Mouse (Mus musculus): ENCODE data around the gene Pcolce2.

The Pcolce2 gene

DNA sequence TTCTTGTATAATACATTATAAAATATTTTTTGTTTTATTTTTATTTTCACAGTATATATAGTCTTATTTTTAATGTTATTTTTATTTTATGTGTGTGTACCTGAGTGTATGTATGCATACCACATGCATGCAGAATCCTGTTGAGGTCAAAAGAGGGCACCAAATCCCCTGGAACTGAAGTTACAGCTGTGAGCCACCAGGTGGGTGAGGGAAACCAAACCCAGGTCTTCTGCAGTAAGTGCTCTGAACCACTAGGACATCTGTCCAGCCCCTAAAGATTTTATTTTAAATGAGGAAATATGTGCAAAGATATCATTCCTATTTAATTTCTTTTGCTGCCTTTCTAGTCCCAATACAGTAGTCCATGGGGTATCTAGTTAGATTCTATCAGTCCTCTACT, 71.5 kb downstream of the Pcolce2 start:
- peak; percentile 7 for DNase-seq (ENCODE audit: low read depth, low spot score)

DNA sequence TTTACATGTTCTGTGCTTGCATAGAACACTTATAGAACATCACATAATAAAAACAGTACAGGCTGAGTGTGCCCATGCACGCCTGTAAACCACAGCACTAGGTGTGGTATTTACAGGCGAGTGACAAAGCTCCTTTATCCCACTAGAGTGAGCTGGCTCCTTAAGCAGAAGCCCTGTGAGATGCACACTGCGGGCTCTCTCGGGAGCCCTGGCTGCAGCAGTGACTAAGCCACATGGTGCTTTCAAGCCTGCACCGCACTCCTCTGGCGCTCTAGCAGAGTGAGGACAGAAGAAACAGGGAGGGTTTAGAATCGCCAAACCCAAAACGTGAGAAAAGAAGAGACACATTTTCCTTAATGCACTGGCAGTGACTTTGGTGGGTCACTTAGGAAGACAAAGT, 75.2 kb downstream of the Pcolce2 start:
- DNase-seq (ENCODE audit: low read depth, low spot score), result no peak

DNA sequence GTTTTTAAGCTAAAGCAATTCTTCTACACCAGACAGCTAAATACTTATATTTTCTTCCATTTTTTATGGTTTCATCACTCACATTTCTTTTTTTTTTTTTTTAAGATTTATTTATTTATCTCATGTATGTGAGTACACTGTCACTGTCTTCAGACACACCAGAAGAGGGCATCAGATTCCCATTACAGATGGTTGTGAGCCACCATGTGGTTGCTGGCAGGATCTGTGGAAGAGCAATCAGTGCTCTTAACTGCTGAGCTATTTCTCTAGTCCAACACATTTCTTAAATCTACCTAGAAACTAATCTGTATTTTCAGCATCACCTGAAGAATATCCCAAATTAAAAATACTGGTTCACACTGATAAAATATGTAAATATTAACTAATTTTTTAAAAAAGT, 98.8 kb downstream of the Pcolce2 start:
- no peak for DNase-seq (ENCODE audit: low read depth, low spot score)

DNA sequence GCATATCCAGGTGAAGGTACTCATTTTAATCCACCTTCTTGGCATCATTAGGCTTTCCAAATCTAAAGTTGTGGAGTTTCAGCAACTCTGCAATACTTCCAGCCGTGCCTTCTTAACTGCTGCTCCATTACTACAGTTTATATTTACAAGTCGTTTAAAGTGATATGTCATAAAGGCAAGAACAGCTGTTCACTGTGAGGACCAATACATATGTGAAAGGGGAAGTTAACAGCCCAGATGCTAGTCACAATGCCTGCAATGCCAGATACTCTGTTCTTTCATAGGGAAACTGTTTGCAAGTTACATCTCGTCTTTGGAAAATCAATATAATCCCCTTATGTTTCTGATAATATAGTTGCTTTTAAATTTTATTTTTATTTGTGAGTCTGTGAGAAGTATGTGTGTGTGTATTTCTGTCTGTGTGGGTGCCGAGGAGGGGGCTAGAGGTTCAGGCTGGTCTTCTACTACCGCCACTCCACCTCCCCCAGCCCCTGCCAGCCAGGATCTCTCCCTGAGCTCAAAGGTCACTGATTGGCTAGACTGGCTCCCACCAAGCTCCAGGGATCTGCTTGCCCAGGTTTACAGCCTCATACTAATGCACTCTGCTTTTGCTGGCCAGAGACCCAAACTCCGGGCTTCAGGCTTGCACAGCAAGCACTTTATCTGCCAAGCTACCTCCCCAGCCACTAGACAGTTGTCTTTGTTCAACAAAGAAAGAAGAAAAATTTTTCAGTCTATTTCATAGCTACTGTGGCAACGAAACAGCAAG, 107.6 kb downstream of the Pcolce2 start:
- no peak for DNase-seq (ENCODE audit: low read depth, low spot score)

DNA sequence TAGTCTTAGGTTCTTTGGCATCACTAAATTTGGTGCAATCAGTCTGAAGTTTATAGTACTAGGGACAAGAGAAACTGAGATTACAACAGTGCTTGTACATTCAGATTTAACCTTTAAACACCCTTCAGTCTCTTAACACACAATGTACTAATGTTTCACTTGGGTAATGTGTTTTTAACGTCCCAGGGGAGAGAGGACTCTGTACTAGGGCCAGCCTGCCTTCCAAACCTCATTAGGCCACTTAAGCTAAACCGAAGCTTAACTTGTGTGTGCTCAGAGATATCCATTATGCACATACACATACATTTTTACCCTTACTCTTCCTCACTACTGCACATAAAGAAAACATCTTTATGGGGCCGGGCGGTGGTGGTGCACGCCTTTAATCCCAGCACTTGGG, 109.9 kb downstream of the Pcolce2 start:
- no peak for DNase-seq (ENCODE audit: low read depth, low spot score)

Data from CD4-positive helper T cell, adult 2 months (primary cell).